Mouse (Mus musculus): ENCODE data around the gene Tmtc3.

- TF ChIP-seq ZNF384 (IDR thresholded peaks at IDR 0.05; ENCODE audit: low read depth, low read length) (no peak), MAFK (IDR thresholded peaks at IDR 0.05; ENCODE audit: insufficient read depth, low read depth, low read length) (no peak), ZC3H11A (IDR thresholded peaks at IDR 0.05; ENCODE audit: borderline replicate concordance, low read depth, low read length) (no peak)
Observed at GRCm38 (mm10) chr10:100498309-100498708, 11.2 kb upstream of the Tmtc3 start.

Data from ES-E14 (cell line).